Mouse (Mus musculus) forebrain, embryonic 16.5 days (tissue): ENCODE data around the gene Vmac. TPM values are rescaled to one million over a fixed set of nuclear protein-coding genes. Genes with fewer than 3 reads are reported as not detected.

Experiments used
- polyA plus RNA-seq: library from polyadenylated mRNA; unstranded; fragments of >200 nt; fragmentation: Nextera tagmentation; extraction: Ambion mirVana; gene quantifications from 2 replicates; pipeline ENCODE4 v1.2.1, GENCODE M21; 2015

Vmac gene
- polyA plus RNA-seq, 1 experiment from 2014 or later, result 20.6 TPM

Other genes starting within 250 kb of the Vmac start
- 359 and 391 TPM in 2 replicates for gene Ptprs, start 241.5 kb downstream of the Vmac start, polyA plus RNA-seq
- gene Znrf4, start 205.6 kb downstream of the Vmac start, polyA plus RNA-seq, result 0.21 TPM in 1 of 2 replicates, not detected in the other
- gene Gm20219, start 163.6 kb downstream of the Vmac start, polyA plus RNA-seq, result 0.51 and 0.92 TPM in 2 replicates
- 72.9 and 85.4 TPM in 2 replicates for gene Safb2, start 133.4 kb downstream of the Vmac start, polyA plus RNA-seq
- gene Safb, start 133.2 kb downstream of the Vmac start, polyA plus RNA-seq, result 121 and 133 TPM in 2 replicates
- 167 and 179 TPM in 2 replicates for gene 2410015M20Rik, start 108.3 kb downstream of the Vmac start, polyA plus RNA-seq
- gene Rpl36, start 104.6 kb downstream of the Vmac start, polyA plus RNA-seq, result 921 and 1,031 TPM in 2 replicates
- 48.2 and 48.6 TPM in 2 replicates for gene Lonp1, start 91.1 kb downstream of the Vmac start, polyA plus RNA-seq
- gene Catsperd, start 89.9 kb downstream of the Vmac start, polyA plus RNA-seq, result 1.0 and 1.5 TPM in 2 replicates
- gene Ranbp3, start 44.7 kb downstream of the Vmac start, polyA plus RNA-seq, result 114 and 120 TPM in 2 replicates
- gene Ndufa11, start 255 bp downstream of the Vmac start, polyA plus RNA-seq, result 377 and 426 TPM in 2 replicates
- 0.73 and 0.84 TPM in 2 replicates for gene Nrtn, start 39.5 kb upstream of the Vmac start, polyA plus RNA-seq
- gene Dus3l, start 46.7 kb upstream of the Vmac start, polyA plus RNA-seq, result 73.5 and 90.4 TPM in 2 replicates
- gene Prr22, start 52.2 kb upstream of the Vmac start, polyA plus RNA-seq, result 0.96 and 1.0 TPM in 2 replicates
- 3.7 and 4.2 TPM in 2 replicates for gene Rfx2, start 113.0 kb upstream of the Vmac start, polyA plus RNA-seq
- gene Acsbg2, start 156.4 kb upstream of the Vmac start, polyA plus RNA-seq, result not detected in 2 replicates
- gene 1700061G19Rik, start 157.5 kb upstream of the Vmac start, polyA plus RNA-seq, result 0.50 and 0.65 TPM in 2 replicates
- gene Mllt1, start 217.4 kb upstream of the Vmac start, polyA plus RNA-seq, result 86.1 and 86.7 TPM in 2 replicates